Mouse (Mus musculus): ENCODE measurements around the gene Armcx2. TPM values are rescaled to one million over a fixed set of nuclear protein-coding genes. Genes with fewer than 3 reads are reported as not detected.
A peak's percentile ranks its signal among the peaks of the same experiment; 100 is the strongest.
"Not testable (repeated sequence)": the region's sequence is repeated elsewhere in the genome, so short reads cannot be mapped to it uniquely, and the experiment has no call there.

Armcx2 gene
- 54.8 and 66.8 TPM in 2 replicates for polyA plus RNA-seq (2014; fragmentation: Nextera tagmentation; extraction: Ambion mirVana)

- H3K27me3 ChIP-seq (ENCODE audit: control insufficient read depth, insufficient read depth, low read length) = no peaks in the 10 kb centered on the region; the same call in 1 of the 2 replicates
- peaks cover 13% of the 10 kb centered on the region; the same call in 1 of the 2 replicates for H3K36me3 ChIP-seq (ENCODE audit: control insufficient read depth, insufficient read depth, low read length)
- peak within 1 kb of the TSS; percentile 55 for H3K27ac ChIP-seq (ENCODE audit: low read depth, low read length)
- H3K4me2 ChIP-seq (replicated peaks; ENCODE audit: low read depth, low read length) = peak within 1 kb of the TSS; percentile 42
- peak within 1 kb of the TSS; percentile 62 for H3K4me3 ChIP-seq (ENCODE audit: low read length)
- H3K4me1 ChIP-seq (ENCODE audit: control insufficient read depth, insufficient read depth, low read length) = no peaks in the 10 kb centered on the region
- 19% methylated on average over 16 of the region's 16 CpGs for WGBS
- ATAC-seq (ENCODE audit: low FRiP score, low TSS enrichment) = peak; percentile 92
- no peaks in the 10 kb centered on the region for H3K9me3 ChIP-seq (ENCODE audit: control insufficient read depth, low read length)
- peak within 1 kb of the TSS; percentile 62 for H3K9ac ChIP-seq (ENCODE audit: low read depth, low read length)
Observed at GRCm38 (mm10) chrX:134808755-134809224, at the start of gene Armcx2. Gene Armcx2, minus strand, starts transcription at chrX:134809221.

DNA sequence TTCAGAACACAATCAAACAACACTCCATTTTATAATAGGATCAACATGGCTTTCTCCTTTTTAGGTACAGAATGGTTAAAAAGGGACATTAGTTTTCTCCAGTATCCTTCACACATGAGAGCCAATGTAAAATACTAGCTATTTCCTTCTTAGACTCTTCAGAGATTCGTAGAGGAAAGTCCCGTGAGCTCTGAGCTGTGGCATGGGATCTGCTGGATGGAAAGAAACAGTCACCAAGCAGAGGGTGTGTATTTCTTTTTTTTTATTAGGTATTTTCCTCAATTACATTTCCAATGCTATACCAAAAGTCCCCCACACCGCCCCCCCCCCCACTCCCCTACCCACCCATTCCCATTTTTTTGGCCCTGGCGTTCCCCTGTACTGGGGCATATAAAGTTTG is 40.6 kb upstream of the Armcx2 start:
- WGBS = 70% methylated on average over 3 of the region's 4 CpGs
- H3K36me3 ChIP-seq (ENCODE audit: control insufficient read depth, insufficient read depth, low read length) = no peaks in the 10 kb centered on the region
- H3K27ac ChIP-seq (ENCODE audit: low read depth, low read length) = no peak overlapping the region
- H3K27me3 ChIP-seq (ENCODE audit: control insufficient read depth, insufficient read depth, low read length) = no peaks in the 10 kb centered on the region
- H3K9me3 ChIP-seq (ENCODE audit: control insufficient read depth, low read length) = no peaks in the 10 kb centered on the region
- no peak overlapping the region for H3K9ac ChIP-seq (ENCODE audit: low read depth, low read length)
- no peaks in the 10 kb centered on the region for H3K4me1 ChIP-seq (ENCODE audit: control insufficient read depth, insufficient read depth, low read length)
- no peak overlapping the region for H3K4me3 ChIP-seq (ENCODE audit: low read length)
- no peak for ATAC-seq (ENCODE audit: low FRiP score, low TSS enrichment)
- no peak overlapping the region for H3K4me2 ChIP-seq (replicated peaks; ENCODE audit: low read depth, low read length)

- Histone ChIP-seq H3K27ac (ENCODE audit: low read depth, low read length) (no peak overlapping the region), H3K9ac (ENCODE audit: low read depth, low read length) (no peak overlapping the region), H3K9me3 (ENCODE audit: control insufficient read depth, low read length) (no peaks in the 10 kb centered on the region), H3K4me1 (ENCODE audit: control insufficient read depth, insufficient read depth, low read length) (no peaks in the 10 kb centered on the region), H3K36me3 (ENCODE audit: control insufficient read depth, insufficient read depth, low read length) (no peaks in the 10 kb centered on the region), H3K4me3 (ENCODE audit: low read length) (no peak overlapping the region), H3K27me3 (ENCODE audit: control insufficient read depth, insufficient read depth, low read length) (no peaks in the 10 kb centered on the region; the same call in 1 of the 2 replicates), H3K4me2 (replicated peaks; ENCODE audit: low read depth, low read length) (no peak overlapping the region)
- ATAC-seq (ENCODE audit: low FRiP score, low TSS enrichment) = no peak
- WGBS = 64% methylated on average over 2 of the region's 2 CpGs
Observed at GRCm38 (mm10) chrX:134844424-134844823, 35.4 kb upstream of the Armcx2 start.

DNA sequence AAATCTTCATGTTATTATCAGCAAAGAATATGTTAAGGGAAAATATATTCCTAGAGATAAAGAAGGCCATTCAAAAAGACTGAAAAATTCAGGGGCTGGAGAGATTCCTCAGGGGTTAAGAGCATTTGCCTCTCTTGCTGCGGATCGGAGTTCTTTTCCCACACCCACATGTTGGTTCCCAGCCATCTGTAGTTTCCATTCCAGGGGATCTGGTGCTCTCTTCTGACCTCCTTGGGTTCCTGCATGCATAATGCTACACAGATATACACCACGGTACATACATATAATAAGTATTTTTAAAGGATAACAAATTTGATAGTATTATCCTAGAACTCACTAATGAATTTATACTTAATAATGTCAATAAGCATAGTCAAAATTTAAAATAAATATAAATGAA is 21.5 kb upstream of the Armcx2 start:
- Histone ChIP-seq H3K4me1 (ENCODE audit: control insufficient read depth, insufficient read depth, low read length) (no peaks in the 10 kb centered on the region), H3K27ac (ENCODE audit: low read depth, low read length) (no peak overlapping the region), H3K4me2 (replicated peaks; ENCODE audit: low read depth, low read length) (no peak overlapping the region), H3K4me3 (ENCODE audit: low read length) (no peak overlapping the region), H3K36me3 (ENCODE audit: control insufficient read depth, insufficient read depth, low read length) (no peaks in the 10 kb centered on the region), H3K9ac (ENCODE audit: low read depth, low read length) (no peak overlapping the region), H3K9me3 (ENCODE audit: control insufficient read depth, low read length) (no peaks in the 10 kb centered on the region), H3K27me3 (ENCODE audit: control insufficient read depth, insufficient read depth, low read length) (no peaks in the 10 kb centered on the region; the same call in 1 of the 2 replicates)
- ATAC-seq (ENCODE audit: low FRiP score, low TSS enrichment) = no peak
- 58% methylated on average over 3 of the region's 3 CpGs for WGBS

DNA sequence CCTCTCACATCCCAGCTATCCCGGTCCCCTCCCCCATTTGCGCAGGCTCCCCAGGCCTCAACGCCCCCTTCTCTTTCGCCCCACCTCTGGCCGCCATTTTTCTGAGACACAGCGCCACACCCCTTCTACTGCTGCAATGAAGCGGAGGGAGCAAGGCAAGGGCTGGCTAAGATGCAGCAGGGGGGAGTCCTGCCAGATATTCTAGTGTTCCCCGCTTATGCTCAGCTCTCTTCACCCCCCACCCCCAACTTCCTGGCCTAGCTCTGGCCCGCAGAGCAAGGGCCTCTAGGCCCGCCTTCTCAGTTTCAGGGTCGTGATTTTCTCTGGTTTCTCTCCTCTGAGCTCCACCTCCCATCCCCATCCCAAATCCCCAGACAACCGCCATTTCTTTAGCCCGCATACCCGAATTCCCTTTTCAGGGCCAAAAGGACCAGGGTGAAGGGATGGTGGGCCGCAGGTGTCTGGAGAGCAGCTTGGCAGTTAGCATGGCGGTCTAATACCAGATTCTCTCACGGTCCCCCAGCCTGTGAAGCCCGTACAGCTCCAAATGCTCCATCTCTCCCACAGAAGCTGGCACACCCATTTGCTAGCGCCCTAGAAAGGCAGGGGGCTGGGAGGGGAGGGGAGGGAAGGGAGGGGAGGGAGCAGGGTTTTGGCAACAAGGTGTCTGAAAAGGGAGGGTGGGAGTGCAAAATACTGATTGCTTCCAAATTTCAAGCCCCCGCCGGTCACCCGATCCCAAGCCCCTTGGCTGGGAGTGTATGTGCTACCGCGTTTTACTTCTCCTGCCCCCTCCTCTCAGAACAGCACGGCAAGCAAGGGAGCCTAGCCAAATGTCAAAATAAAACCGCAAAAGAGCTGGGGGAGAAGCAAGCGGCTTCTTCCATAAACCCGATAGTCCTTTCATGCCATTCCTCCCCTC is 927 bp downstream of the Armcx2 start:
- H3K4me2 ChIP-seq (replicated peaks; ENCODE audit: low read depth, low read length) = peak overlapping the region; percentile 42
- peak overlapping the region; percentile 62 for H3K9ac ChIP-seq (ENCODE audit: low read depth, low read length)
- 24% methylated on average over 28 of the region's 28 CpGs for WGBS
- no peaks in the 10 kb centered on the region for H3K4me1 ChIP-seq (ENCODE audit: control insufficient read depth, insufficient read depth, low read length)
- H3K27me3 ChIP-seq (ENCODE audit: control insufficient read depth, insufficient read depth, low read length) = no peaks in the 10 kb centered on the region; the same call in 1 of the 2 replicates
- peak overlapping the region; percentile 55 for H3K27ac ChIP-seq (ENCODE audit: low read depth, low read length)
- ATAC-seq (ENCODE audit: low FRiP score, low TSS enrichment) = peak; percentile 88
- H3K4me3 ChIP-seq (ENCODE audit: low read length) = peak overlapping the region; percentile 62
- no peaks in the 10 kb centered on the region for H3K9me3 ChIP-seq (ENCODE audit: control insufficient read depth, low read length)
- H3K36me3 ChIP-seq (ENCODE audit: control insufficient read depth, insufficient read depth, low read length) = peaks cover 13% of the 10 kb centered on the region; the same call in 1 of the 2 replicates

DNA sequence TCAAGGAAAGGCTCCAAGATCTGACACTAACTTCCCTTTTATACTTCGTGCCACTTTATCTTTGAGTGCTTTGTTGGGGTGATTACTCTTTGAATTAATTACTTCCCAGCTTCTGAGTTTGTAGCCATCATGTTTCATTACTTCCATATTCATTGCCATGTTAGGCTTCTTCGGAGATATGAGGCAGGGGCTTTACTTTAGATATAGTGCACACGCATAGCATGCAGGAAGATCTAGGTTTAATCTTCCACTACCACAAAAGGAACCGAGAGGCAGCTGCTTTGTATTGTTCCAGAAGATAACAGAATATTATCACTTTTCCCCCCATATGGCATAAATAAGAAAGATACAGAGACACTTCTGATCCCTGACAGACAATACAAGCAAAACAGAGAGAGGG is 21.3 kb downstream of the Armcx2 start:
- ATAC-seq (ENCODE audit: low FRiP score, low TSS enrichment) = no peak

DNA sequence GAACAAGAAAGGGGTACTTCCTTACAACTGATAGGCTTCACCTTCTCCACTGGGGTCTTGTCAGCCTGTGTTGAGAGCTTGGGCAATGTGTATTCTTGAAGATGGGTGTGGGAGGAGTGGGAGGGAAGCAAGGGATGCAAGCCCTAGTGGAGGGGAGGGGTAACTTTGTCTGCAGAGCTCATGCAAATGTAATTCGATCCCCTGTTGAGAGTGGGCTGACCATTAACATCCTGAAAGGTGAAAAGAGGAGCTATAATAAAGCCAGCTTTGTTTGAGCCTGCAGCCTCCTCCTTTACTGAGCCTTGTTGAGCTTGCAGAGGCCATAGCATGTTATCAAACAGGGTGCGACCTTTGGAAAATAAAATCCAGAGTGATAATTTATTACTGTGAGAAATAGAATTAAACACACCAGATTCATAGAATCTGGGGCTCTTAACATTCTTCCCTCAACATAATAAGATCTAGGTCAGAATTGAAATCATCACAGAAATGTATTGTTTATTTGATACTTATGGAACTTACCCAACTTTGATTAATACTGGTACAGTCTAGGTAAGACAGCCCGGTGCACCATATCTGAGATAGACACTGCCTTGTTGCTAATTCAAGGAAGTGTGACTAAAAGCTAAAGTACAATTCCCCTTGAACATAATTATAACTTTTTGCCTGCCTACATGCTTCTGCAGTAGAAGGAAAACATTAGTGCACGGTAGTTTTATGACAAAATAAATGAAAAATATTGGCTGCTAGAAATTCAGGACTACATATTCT is 45.4 kb downstream of the Armcx2 start:
- H3K4me2 ChIP-seq (replicated peaks; ENCODE audit: low read depth, low read length); H3K9ac ChIP-seq (ENCODE audit: low read depth, low read length); H3K27me3 ChIP-seq (ENCODE audit: control insufficient read depth, insufficient read depth, low read length); H3K4me1 ChIP-seq (ENCODE audit: control insufficient read depth, insufficient read depth, low read length); H3K4me3 ChIP-seq (ENCODE audit: low read length); H3K9me3 ChIP-seq (ENCODE audit: control insufficient read depth, low read length); H3K36me3 ChIP-seq (ENCODE audit: control insufficient read depth, insufficient read depth, low read length); H3K27ac ChIP-seq (ENCODE audit: low read depth, low read length): not testable (repeated sequence)
- peak; percentile 98 for ATAC-seq (ENCODE audit: low FRiP score, low TSS enrichment)
- 32% methylated on average over 4 of the region's 4 CpGs for WGBS

More for the DNA sequence above, 21.3 kb downstream of the Armcx2 start:
- H3K9me3 ChIP-seq (ENCODE audit: control insufficient read depth, low read length) = no peaks in the 10 kb centered on the region
- H3K4me1 ChIP-seq (ENCODE audit: control insufficient read depth, insufficient read depth, low read length) = no peaks in the 10 kb centered on the region
- H3K4me2 ChIP-seq (replicated peaks; ENCODE audit: low read depth, low read length) = no peak overlapping the region
- no peaks in the 10 kb centered on the region for H3K27me3 ChIP-seq (ENCODE audit: control insufficient read depth, insufficient read depth, low read length)
- WGBS = 73% methylated on average over 4 of the region's 4 CpGs
- H3K27ac ChIP-seq (ENCODE audit: low read depth, low read length) = no peak overlapping the region
- H3K9ac ChIP-seq (ENCODE audit: low read depth, low read length) = no peak overlapping the region
- H3K36me3 ChIP-seq (ENCODE audit: control insufficient read depth, insufficient read depth, low read length) = no peaks in the 10 kb centered on the region
- no peak overlapping the region for H3K4me3 ChIP-seq (ENCODE audit: low read length)

DNA sequence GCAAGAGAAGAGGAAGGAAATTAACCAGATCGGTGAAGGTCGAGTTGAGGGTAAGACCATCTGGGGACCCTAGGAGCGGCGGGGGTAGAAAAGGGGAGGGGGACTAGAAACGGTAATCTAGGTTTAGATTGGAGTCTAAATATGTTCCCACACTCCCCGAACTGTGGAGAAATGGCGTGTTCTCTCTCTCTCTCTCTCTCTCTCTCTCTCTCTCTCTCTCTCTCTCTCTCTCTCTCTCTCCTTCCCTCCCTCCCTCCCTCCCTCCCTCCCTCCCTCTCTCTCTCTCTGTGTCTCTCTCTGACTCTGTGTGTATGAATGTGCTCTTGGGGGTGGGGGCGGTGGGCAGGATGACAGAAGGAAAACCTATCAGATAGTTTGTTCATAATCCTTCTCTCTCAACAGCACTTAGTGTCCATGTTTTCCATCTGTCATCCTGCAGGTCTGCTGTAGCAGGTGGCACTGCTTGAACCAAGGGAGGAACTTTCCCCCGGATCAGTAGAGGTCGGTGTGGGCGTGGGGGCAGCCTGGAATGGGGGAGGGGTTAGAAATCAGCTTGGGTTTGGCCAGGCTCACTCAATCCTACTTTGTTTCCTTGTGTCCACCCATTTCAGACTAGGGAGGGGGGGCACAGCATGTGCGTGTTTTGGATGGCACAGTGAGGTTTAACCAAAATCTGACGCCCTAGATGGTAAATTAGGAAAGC is 51.6 kb downstream of the Armcx2 start:
- Histone ChIP-seq H3K9me3 (ENCODE audit: control insufficient read depth, low read length) (no peaks in the 10 kb centered on the region), H3K27me3 (ENCODE audit: control insufficient read depth, insufficient read depth, low read length) (peaks cover 2% of the 10 kb centered on the region; the same call in 1 of the 2 replicates), H3K36me3 (ENCODE audit: control insufficient read depth, insufficient read depth, low read length) (no peaks in the 10 kb centered on the region), H3K27ac (ENCODE audit: low read depth, low read length) (no peak overlapping the region; the same call in 1 of the 2 replicates), H3K4me1 (ENCODE audit: control insufficient read depth, insufficient read depth, low read length) (no peaks in the 10 kb centered on the region), H3K9ac (ENCODE audit: low read depth, low read length) (peak overlapping the region; percentile 53), H3K4me3 (ENCODE audit: low read length) (peak overlapping the region; percentile 45), H3K4me2 (replicated peaks; ENCODE audit: low read depth, low read length) (peak overlapping the region; percentile 34)
- ATAC-seq (ENCODE audit: low FRiP score, low TSS enrichment) = peak; percentile 61; the same call in 1 of the 2 replicates
- 33% methylated on average over 13 of the region's 13 CpGs for WGBS
